Mouse (Mus musculus): Measurements from ENCODE around the gene Zfp462. TPM values are rescaled to one million over a fixed set of nuclear protein-coding genes. Genes with fewer than 3 reads are reported as not detected.

Gene Zfp462
- total and polyA plus RNA-seq, 2 experiments from 2014 or later, result 1.1 to 6.6 TPM

DNA sequence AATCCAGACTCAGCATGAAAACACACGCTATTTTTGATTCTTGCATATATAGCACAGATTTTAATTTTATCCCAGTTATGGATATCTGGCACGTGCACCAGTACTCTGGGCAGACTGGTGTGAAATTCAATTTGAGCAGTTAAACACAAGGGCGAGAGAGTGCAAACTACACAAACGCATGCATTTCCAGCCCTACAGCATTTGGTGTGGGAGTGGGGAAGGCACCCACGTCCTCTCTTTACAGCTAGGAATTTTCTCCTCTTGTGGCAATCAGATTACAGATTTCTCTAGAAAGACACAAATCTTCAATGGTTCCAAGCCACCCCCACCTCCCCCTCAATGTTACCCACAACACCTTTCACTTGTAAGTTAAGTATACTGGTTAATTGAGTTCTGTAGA is 114.1 kb downstream of the Zfp462 start:
- Histone ChIP-seq H3K27ac (ENCODE audit: low read depth) (no peak overlapping the region), H3K4me3 (ENCODE audit: low read depth, low read length) (no peak overlapping the region), H3K4me1 (ENCODE audit: control insufficient read depth, insufficient read depth) (no peaks in the 10 kb centered on the region), H3K27me3 (ENCODE audit: control insufficient read depth, insufficient read depth, low read length) (no peaks in the 10 kb centered on the region), H3K9me3 (replicated peaks; ENCODE audit: control insufficient read depth, low read length) (no peaks in the 10 kb centered on the region), H3K4me2 (ENCODE audit: low read depth, low read length) (no peak overlapping the region), H3K36me3 (replicated peaks; ENCODE audit: control insufficient read depth, insufficient read depth, low read length) (peaks cover 25% of the 10 kb centered on the region), H3K9ac (replicated peaks; ENCODE audit: low read depth, low read length) (no peak overlapping the region)
- TF ChIP-seq CTCF (IDR thresholded peaks at IDR 0.05; ENCODE audit: low read depth) (no peak), EP300 (IDR thresholded peaks at IDR 0.05; ENCODE audit: low read depth) (no peak)
- ATAC-seq (ENCODE audit: insufficient read depth, low read depth) (no peak), DNase-seq (ENCODE audit: low spot score) (no peak)
- 87% methylated on average over 5 of the region's 5 CpGs for WGBS

DNA sequence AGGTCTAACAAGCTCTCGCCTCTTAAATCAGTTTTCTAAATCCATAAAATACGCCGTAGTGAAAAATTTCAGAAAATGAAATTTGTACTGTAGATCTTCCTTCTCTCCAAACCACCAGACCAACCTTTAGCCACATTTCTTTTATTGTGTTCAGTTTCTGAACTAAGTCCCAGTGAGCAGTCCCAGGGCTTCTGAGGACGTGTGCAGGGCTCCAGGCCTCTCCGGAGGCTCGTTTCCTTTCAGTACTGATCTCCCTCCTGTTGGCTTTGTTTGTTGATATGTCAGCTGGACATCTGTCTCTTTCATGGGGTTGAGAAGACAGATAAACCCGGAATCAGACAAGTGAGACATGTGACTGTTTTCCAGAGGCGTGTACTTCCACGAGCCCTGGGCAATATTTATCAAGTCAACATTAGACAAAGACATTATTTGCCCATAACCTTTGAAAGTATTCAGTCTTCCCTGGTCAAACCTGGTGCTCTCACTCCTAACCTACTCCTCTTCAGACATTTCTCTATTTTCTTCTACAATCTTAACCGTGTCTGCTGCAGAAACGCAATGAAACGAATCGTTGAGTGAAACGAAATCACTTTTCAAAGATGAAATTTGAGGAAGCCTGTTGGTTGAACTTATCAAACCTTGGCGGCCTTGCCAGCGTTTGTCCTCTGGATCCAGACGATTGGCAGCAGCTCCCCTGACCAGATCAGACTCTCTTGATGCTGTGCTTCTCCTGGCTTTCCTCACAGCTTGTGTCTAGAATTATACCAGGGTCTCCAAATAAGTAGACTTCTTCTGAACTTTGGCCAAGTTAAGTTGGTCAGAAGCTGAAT is 121.7 kb downstream of the Zfp462 start:
- no peaks in the 10 kb centered on the region for H3K9me3 ChIP-seq (replicated peaks; ENCODE audit: control insufficient read depth, low read length)
- H3K27ac ChIP-seq (ENCODE audit: low read depth), result no peak overlapping the region
- no peaks in the 10 kb centered on the region for H3K27me3 ChIP-seq (ENCODE audit: control insufficient read depth, insufficient read depth, low read length)
- H3K9ac ChIP-seq (replicated peaks; ENCODE audit: low read depth, low read length), result no peak overlapping the region
- ATAC-seq (ENCODE audit: insufficient read depth, low read depth) (no peak), DNase-seq (ENCODE audit: low spot score) (no peak)
- H3K4me2 ChIP-seq (ENCODE audit: low read depth, low read length), result no peak overlapping the region
- no peaks in the 10 kb centered on the region for H3K4me1 ChIP-seq (ENCODE audit: control insufficient read depth, insufficient read depth)
- TF ChIP-seq EP300 (IDR thresholded peaks at IDR 0.05; ENCODE audit: low read depth) (no peak), CTCF (IDR thresholded peaks at IDR 0.05; ENCODE audit: low read depth) (no peak)
- 66% methylated on average over 17 of the region's 17 CpGs for WGBS
- peaks cover 19% of the 10 kb centered on the region for H3K36me3 ChIP-seq (replicated peaks; ENCODE audit: control insufficient read depth, insufficient read depth, low read length)
- H3K4me3 ChIP-seq (ENCODE audit: low read depth, low read length), result no peak overlapping the region

DNA sequence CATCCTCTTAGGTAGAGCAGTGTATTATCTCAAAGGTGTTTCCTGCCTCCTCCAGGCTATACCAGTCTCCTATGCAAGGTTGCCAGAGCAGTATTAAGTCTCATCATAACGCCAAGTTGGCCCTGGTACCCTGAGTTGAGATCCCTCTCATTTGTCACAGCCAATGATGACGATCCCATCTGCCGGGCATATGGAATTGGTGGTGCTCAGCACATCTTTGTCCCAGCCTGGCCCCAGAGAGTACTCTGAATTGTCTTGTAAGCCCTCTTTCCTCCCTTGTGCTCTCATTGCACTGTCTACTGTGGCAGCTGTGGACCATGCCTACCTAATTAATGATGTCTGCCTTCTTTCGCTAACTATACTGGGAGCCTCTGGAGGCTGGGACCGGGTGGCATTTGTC is 126.7 kb downstream of the Zfp462 start:
- TF ChIP-seq CTCF (IDR thresholded peaks at IDR 0.05; ENCODE audit: low read depth) (no peak), EP300 (IDR thresholded peaks at IDR 0.05; ENCODE audit: low read depth) (no peak)
- H3K4me2 ChIP-seq (ENCODE audit: low read depth, low read length), result no peak overlapping the region
- no peaks in the 10 kb centered on the region for H3K9me3 ChIP-seq (replicated peaks; ENCODE audit: control insufficient read depth, low read length)
- 87% methylated on average over 5 of the region's 5 CpGs for WGBS
- H3K27me3 ChIP-seq (ENCODE audit: control insufficient read depth, insufficient read depth, low read length), result no peaks in the 10 kb centered on the region
- no peak overlapping the region for H3K27ac ChIP-seq (ENCODE audit: low read depth)
- H3K9ac ChIP-seq (replicated peaks; ENCODE audit: low read depth, low read length), result no peak overlapping the region
- peaks cover 21% of the 10 kb centered on the region for H3K36me3 ChIP-seq (replicated peaks; ENCODE audit: control insufficient read depth, insufficient read depth, low read length)
- no peak overlapping the region for H3K4me3 ChIP-seq (ENCODE audit: low read depth, low read length)
- no peaks in the 10 kb centered on the region for H3K4me1 ChIP-seq (ENCODE audit: control insufficient read depth, insufficient read depth)
- DNase-seq (ENCODE audit: low spot score) (no peak), ATAC-seq (ENCODE audit: insufficient read depth, low read depth) (no peak)

DNA sequence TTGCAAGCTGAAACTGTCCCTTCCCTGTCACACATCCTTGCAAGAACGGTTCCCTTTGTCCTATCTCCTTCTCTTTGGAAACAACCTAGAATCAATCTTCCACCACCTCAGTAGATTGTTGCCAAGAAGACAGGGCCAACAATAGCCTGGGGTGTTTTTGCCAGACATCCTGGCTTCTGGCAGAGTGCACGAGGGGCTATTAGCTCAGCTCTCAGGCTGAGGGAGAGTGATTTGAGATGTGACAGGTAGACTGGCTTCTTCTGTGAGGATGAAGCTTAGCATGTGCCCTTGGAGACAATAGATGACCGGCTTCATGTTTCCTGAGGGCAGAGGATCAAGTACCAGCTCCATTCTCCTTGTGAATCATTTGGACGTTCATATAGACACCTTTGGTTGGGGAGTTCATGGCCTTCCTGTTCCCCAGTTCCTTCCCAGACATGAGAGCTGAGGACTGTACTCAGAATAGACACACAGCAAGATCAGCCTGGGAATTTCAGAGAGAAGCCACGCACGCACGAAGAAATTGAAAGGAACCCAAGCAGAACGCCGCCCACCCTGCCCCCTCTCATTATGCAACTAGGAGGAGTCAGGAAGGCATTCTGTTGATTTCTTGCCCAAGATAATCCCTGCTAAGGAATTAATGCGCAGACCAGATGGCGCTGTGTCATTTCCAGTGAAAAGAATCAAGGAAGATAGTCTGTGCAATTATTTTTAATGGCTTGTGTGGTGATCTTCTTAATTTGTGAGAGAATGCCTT is 132.5 kb downstream of the Zfp462 start:
- 63% methylated on average over 11 of the region's 11 CpGs for WGBS
- peaks cover 27% of the 10 kb centered on the region for H3K36me3 ChIP-seq (replicated peaks; ENCODE audit: control insufficient read depth, insufficient read depth, low read length)
- H3K4me3 ChIP-seq (ENCODE audit: low read depth, low read length), result no peak overlapping the region
- H3K9me3 ChIP-seq (replicated peaks; ENCODE audit: control insufficient read depth, low read length), result no peaks in the 10 kb centered on the region
- H3K4me1 ChIP-seq (ENCODE audit: control insufficient read depth, insufficient read depth), result 0 out of 2 replicates have a peak, but pooled peaks cover 8% of the 10 kb centered on the region
- no peak overlapping the region for H3K9ac ChIP-seq (replicated peaks; ENCODE audit: low read depth, low read length)
- DNase-seq (ENCODE audit: low spot score) (no peak), ATAC-seq (ENCODE audit: insufficient read depth, low read depth) (no peak)
- TF ChIP-seq EP300 (IDR thresholded peaks at IDR 0.05; ENCODE audit: low read depth) (no peak), CTCF (IDR thresholded peaks at IDR 0.05; ENCODE audit: low read depth) (no peak)
- H3K27ac ChIP-seq (ENCODE audit: low read depth), result peak overlapping the region; percentile 53; the same call in 1 of the 2 replicates
- H3K4me2 ChIP-seq (ENCODE audit: low read depth, low read length), result no peak overlapping the region
- no peaks in the 10 kb centered on the region for H3K27me3 ChIP-seq (ENCODE audit: control insufficient read depth, insufficient read depth, low read length)

DNA sequence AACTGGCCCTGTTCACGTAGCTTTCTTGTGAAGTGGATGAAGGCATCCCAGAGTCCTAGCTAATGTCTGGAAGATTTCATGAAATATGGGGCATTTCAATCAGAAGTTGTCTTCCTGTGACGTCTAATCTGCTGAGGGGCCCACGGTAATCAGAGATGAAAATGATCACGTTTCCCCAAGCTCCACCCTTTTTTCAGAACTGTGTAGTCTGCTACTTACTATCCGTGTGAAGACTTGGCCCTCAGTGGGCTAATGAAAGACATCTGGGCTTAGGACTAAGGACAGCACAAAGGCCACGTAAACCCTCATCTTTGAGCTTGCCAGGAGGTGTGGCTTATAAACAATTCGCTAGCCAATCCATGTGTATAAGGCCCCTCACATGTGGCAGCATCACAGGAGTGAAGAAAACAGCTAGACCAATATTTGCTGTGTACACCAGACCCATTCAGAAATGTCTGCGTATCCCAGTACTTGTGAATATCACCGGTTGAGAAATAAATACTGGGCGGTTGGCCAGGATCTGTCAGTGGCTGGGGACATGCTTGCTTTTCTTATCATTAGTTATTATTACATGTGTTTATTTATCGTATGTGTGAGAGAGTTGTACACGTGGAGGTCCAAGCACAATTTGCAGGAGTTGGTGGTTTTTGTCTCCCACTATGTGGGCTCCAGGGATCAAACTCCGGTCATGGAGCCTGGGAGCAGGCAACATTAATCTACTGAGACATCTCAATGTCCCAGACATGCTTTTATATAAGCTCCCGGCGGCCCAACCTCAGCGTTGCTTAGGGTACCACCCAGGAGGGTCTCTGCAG is 133.3 kb downstream of the Zfp462 start:
- ATAC-seq (ENCODE audit: insufficient read depth, low read depth), result no peak
- no peak overlapping the region for H3K4me2 ChIP-seq (ENCODE audit: low read depth, low read length)
- no peak overlapping the region for H3K4me3 ChIP-seq (ENCODE audit: low read depth, low read length)
- WGBS, result 68% methylated on average over 16 of the region's 16 CpGs
- H3K27me3 ChIP-seq (ENCODE audit: control insufficient read depth, insufficient read depth, low read length), result no peaks in the 10 kb centered on the region
- H3K9me3 ChIP-seq (replicated peaks; ENCODE audit: control insufficient read depth, low read length), result no peaks in the 10 kb centered on the region
- no peak overlapping the region for H3K27ac ChIP-seq (ENCODE audit: low read depth)
- no peak overlapping the region for H3K9ac ChIP-seq (replicated peaks; ENCODE audit: low read depth, low read length)
- H3K36me3 ChIP-seq (replicated peaks; ENCODE audit: control insufficient read depth, insufficient read depth, low read length), result peaks cover 21% of the 10 kb centered on the region
- TF ChIP-seq EP300 (IDR thresholded peaks at IDR 0.05; ENCODE audit: low read depth) (no peak), CTCF (IDR thresholded peaks at IDR 0.05; ENCODE audit: low read depth) (no peak)
- H3K4me1 ChIP-seq (ENCODE audit: control insufficient read depth, insufficient read depth), result 0 out of 2 replicates have a peak, but pooled peaks cover 8% of the 10 kb centered on the region
- no peak for DNase-seq (ENCODE audit: low spot score)
